Mouse (Mus musculus) stomach, embryonic 15.5 days (tissue): Measurements from ENCODE around the gene Pi4ka. TPM values are rescaled to one million over a fixed set of nuclear protein-coding genes. Genes with fewer than 3 reads are reported as not detected.

Experiments
- polyA plus RNA-seq: library from polyadenylated mRNA; unstranded; fragments of >200 nt; fragmentation: Nextera tagmentation; extraction: Ambion mirVana; gene quantifications from 2 replicates; pipeline ENCODE4 v1.2.1, GENCODE M21; 2015

Pi4ka gene
- polyA plus RNA-seq, 1 experiment from 2014 or later, result 28.1 TPM

Other genes starting within 250 kb of the Pi4ka start
- gene Ube2l3, start 203.7 kb downstream of the Pi4ka start, polyA plus RNA-seq, result 314 and 339 TPM in 2 replicates
- 0.39 and 0.57 TPM in 2 replicates for gene Rimbp3, start 197.7 kb downstream of the Pi4ka start, polyA plus RNA-seq
- 4.5 and 6.1 TPM in 2 replicates for gene Hic2, start 172.7 kb downstream of the Pi4ka start, polyA plus RNA-seq
- gene Tmem191c, start 130.2 kb downstream of the Pi4ka start, polyA plus RNA-seq, result 18.2 and 19.2 TPM in 2 replicates
- gene Serpind1, start 74.9 kb downstream of the Pi4ka start, polyA plus RNA-seq, result 5.8 and 12.9 TPM in 2 replicates
- 14.4 and 16.1 TPM in 2 replicates for gene Snap29, start 328 bp downstream of the Pi4ka start, polyA plus RNA-seq
- gene Crkl, start 45.7 kb upstream of the Pi4ka start, polyA plus RNA-seq, result 55.1 and 56.0 TPM in 2 replicates
- gene Aifm3, start 83.3 kb upstream of the Pi4ka start, polyA plus RNA-seq, result 3.1 and 3.2 TPM in 2 replicates
- 70.2 and 76.1 TPM in 2 replicates for gene Lztr1, start 102.4 kb upstream of the Pi4ka start, polyA plus RNA-seq
- gene Thap7, start 124.8 kb upstream of the Pi4ka start, polyA plus RNA-seq, result 57.3 and 60.8 TPM in 2 replicates
- gene Lrrc74b, start 154.9 kb upstream of the Pi4ka start, polyA plus RNA-seq, result 0.26 and 0.61 TPM in 2 replicates
- gene P2rx6, start 155.6 kb upstream of the Pi4ka start, polyA plus RNA-seq, result 1.2 TPM in 2 replicates
- gene Slc7a4, start 176.9 kb upstream of the Pi4ka start, polyA plus RNA-seq, result 21.8 and 25.4 TPM in 2 replicates
- gene Smpd4, start 213.0 kb upstream of the Pi4ka start, polyA plus RNA-seq, result 24.8 and 27.0 TPM in 2 replicates
- 4.4 and 5.2 TPM in 2 replicates for gene Ccdc74a, start 240.2 kb upstream of the Pi4ka start, polyA plus RNA-seq